Mouse (Mus musculus) spleen, adult 2 months (tissue): Measurements from ENCODE around the gene Mycbpap.

ENCODE experiments used
- CTCF ChIP-seq: fragments of 200-500 bp; IDR thresholded peaks from 2 replicates; pipeline ENCODE4 v1.5.1; 2011; ENCODE audit warnings: mild to moderate bottlenecking, inconsistent platforms; ENCODE audit not compliant: insufficient read depth, insufficient read length, insufficient replicate concordance; ENCODE audit errors: extremely low read depth
- POLR2A ChIP-seq: fragments of 200-500 bp; IDR thresholded peaks from 2 replicates; pipeline ENCODE4 v1.6.1; 2011; ENCODE audit warnings: low read depth, low read length, inconsistent platforms

DNA sequence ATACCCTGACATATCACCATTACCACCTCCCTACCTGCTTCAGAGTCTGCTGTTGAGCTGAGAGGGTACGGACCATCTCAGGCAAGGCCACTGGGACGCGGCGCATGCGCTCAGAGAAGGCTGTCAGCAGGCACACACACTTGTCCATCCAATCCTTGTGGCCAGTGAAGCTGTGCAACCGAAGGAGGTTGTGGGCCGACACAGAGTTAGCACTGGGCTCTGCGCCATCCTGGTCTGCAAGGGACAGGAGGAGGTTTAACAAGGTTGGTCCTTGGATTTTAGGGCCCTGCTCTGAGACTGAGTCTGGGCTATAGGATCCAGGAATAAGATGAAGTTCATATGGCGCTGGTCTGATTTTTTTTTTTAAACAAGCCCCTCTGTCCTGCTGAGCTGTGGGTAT lies 41.2 kb downstream of the Mycbpap start:
- TF ChIP-seq CTCF: no peak
- TF ChIP-seq POLR2A: no peak
